Mouse (Mus musculus) stomach, embryonic 14.5 days (tissue): ENCODE measurements around the gene Eef1akmt3. TPM values are rescaled to one million over a fixed set of nuclear protein-coding genes. Genes with fewer than 3 reads are reported as not detected.
A peak's percentile ranks its signal among the peaks of the same experiment; 100 is the strongest.

Experiments used
- ATAC-seq: fragments of 200-750 bp; cut with Nextera tagmentation; 2 replicates; pipeline ENCODE4 v1.8.0; 2017; ENCODE audit warnings: low read depth, moderate TSS enrichment; ENCODE audit not compliant: insufficient number of reproducible peaks, insufficient read depth, low FRiP score
- H3K27ac ChIP-seq: fragments of 300-500 bp; sonication (generic); 2 replicates; pipeline ENCODE4 v1.5.1; 2014; ENCODE audit warnings: mild to moderate bottlenecking, low read length, moderate library complexity, mixed read lengths
- H3K27me3 ChIP-seq: fragments of 300-500 bp; sonication (generic); 2 replicates; pipeline ENCODE4 v1.6.1; 2014; ENCODE audit warnings: low read length, control low read depth, mixed read lengths; ENCODE audit not compliant: control insufficient read depth, insufficient read depth
- H3K36me3 ChIP-seq: fragments of 300-500 bp; sonication (generic); 2 replicates; pipeline ENCODE4 v1.6.1; 2014; ENCODE audit warnings: mild to moderate bottlenecking, control low read depth, low read length, moderate library complexity, mixed read lengths; ENCODE audit not compliant: control insufficient read depth, insufficient read depth
- H3K4me1 ChIP-seq: fragments of 300-500 bp; sonication (generic); 2 replicates; pipeline ENCODE4 v1.6.1; 2014; ENCODE audit warnings: low read length, control low read depth, mixed read lengths; ENCODE audit not compliant: control insufficient read depth, insufficient read depth
- H3K4me2 ChIP-seq: fragments of 300-500 bp; sonication (generic); replicated peaks from 2 replicates; pipeline ENCODE4 v1.6.1; 2014; ENCODE audit warnings: low read depth, low read length, control low read depth
- H3K4me3 ChIP-seq: fragments of 300-500 bp; sonication (generic); 2 replicates; pipeline ENCODE4 v1.5.1; 2014; ENCODE audit warnings: low read depth, low read length, control low read depth
- H3K9ac ChIP-seq: fragments of 300-500 bp; sonication (generic); replicated peaks from 2 replicates; pipeline ENCODE4 v1.6.1; 2014; ENCODE audit warnings: low read depth, mild to moderate bottlenecking, control low read depth, low read length, moderate library complexity, mixed read lengths
- H3K9me3 ChIP-seq: fragments of 300-500 bp; sonication (generic); 2 replicates; pipeline ENCODE4 v1.6.1; 2016; ENCODE audit warnings: low read depth, low read length, control low read depth; ENCODE audit not compliant: control insufficient read depth
- WGBS: fragments of 180-500 bp; shearing (Covaris S2); extraction: QIAGEN DNeasy Blood & Tissue Kit; methylation state at CpG from one replicate; pipeline ENCODE4 v1.1.7; 2014; 5-methylcytosine and 5-hydroxymethylcytosine counted together
- microRNA counts: library from miRNA; unstranded; fragments of <30 nt; microRNA quantifications from one replicate; lab custom pipeline; 2016
- microRNA-seq: library from miRNA; unstranded; fragments of <30 nt; microRNA quantifications from one replicate; pipeline ENCODE4, GENCODE M21; 2016
- polyA plus RNA-seq: library from polyadenylated mRNA; unstranded; fragments of >200 nt; fragmentation: Nextera tagmentation; extraction: Ambion mirVana; gene quantifications from 2 replicates; pipeline ENCODE4 v1.2.1, GENCODE M21; 2014

Eef1akmt3 gene
- polyA plus RNA-seq, 1 experiment from 2014 or later = 1.1 TPM

- Histone ChIP-seq H3K4me1 (peaks cover 83% of the 10 kb centered on the region), H3K27ac (peak overlapping the region; percentile 35; the same call in 1 of the 2 replicates), H3K9ac (no peak overlapping the region), H3K9me3 (no peaks in the 10 kb centered on the region), H3K36me3 (peaks cover 4% of the 10 kb centered on the region; the same call in 1 of the 2 replicates), H3K4me2 (peak overlapping the region; percentile 98; the same call in 1 of the 2 replicates), H3K27me3 (no peaks in the 10 kb centered on the region), H3K4me3 (no peak overlapping the region)
- WGBS = 18% methylated on average over 5 of the region's 5 CpGs
- ATAC-seq = no peak
Observed at GRCm38 (mm10) chr10:126984189-126985004, 56.9 kb downstream of the Eef1akmt3 start.

GRCm38 (mm10) chr10:126983193-126983725 lies 58.1 kb downstream of the Eef1akmt3 start:
- Histone ChIP-seq H3K36me3 (peaks cover 4% of the 10 kb centered on the region; the same call in 1 of the 2 replicates), H3K9me3 (no peaks in the 10 kb centered on the region), H3K4me3 (peak overlapping the region; percentile 98; the same call in 1 of the 2 replicates), H3K9ac (0 out of 2 replicates have a peak overlapping the region, but pooled peaks have one; percentile 21), H3K27ac (peak overlapping the region; percentile 35; the same call in 1 of the 2 replicates), H3K27me3 (no peaks in the 10 kb centered on the region), H3K4me1 (peaks cover 76% of the 10 kb centered on the region), H3K4me2 (peak overlapping the region; percentile 98)
- ATAC-seq = no peak
- 39% methylated on average over 14 of the region's 14 CpGs for WGBS

GRCm38 (mm10) chr10:126981746-126982145 lies 59.6 kb downstream of the Eef1akmt3 start:
- peak overlapping the region; percentile 98 for H3K4me2 ChIP-seq
- ATAC-seq = no peak
- H3K27ac ChIP-seq = no peak overlapping the region; the same call in 1 of the 2 replicates
- H3K4me3 ChIP-seq = peak overlapping the region; percentile 98; the same call in 1 of the 2 replicates
- no peaks in the 10 kb centered on the region; the same call in 1 of the 2 replicates for H3K36me3 ChIP-seq
- H3K27me3 ChIP-seq = no peaks in the 10 kb centered on the region
- 50% methylated on average over 3 of the region's 3 CpGs for WGBS
- H3K9ac ChIP-seq = peak overlapping the region; percentile 31
- peaks cover 69% of the 10 kb centered on the region for H3K4me1 ChIP-seq
- no peaks in the 10 kb centered on the region for H3K9me3 ChIP-seq

MicroRNA genes within 50 kb of the gene (microRNA counts, 519-probe panel; counts per million panel counts)
- microRNA mmu-miR-26a (lab: Ali Mortazavi, UCI) = 3,008 counts per million, percentile 53 among the panel's probes with 10 or more counts
- microRNA mmu-miR-546 (lab: Ali Mortazavi, UCI) = not detected

Small RNA genes lying within 50 kb of the gene (microRNA-seq; reads per million reads assigned to microRNA genes)
- gene Mir26a-2 (61.4 reads per million, percentile 42 among the genes with 10 or more reads in this experiment), gene Mir546 (not detected)

Other genes with a start within 250 kb of the Eef1akmt3 start
- 19.0 and 20.3 TPM in 2 replicates for gene Atp23, start 140.2 kb downstream of the Eef1akmt3 start, polyA plus RNA-seq
- 103 and 107 TPM in 2 replicates for gene Ctdsp2, start 62.8 kb downstream of the Eef1akmt3 start, polyA plus RNA-seq
- gene Avil, start 40.8 kb downstream of the Eef1akmt3 start, polyA plus RNA-seq = 0.29 and 0.58 TPM in 2 replicates
- gene Tsfm, start 10.7 kb downstream of the Eef1akmt3 start, polyA plus RNA-seq = 78.6 and 83.7 TPM in 2 replicates
- gene Mettl1, start 99 bp downstream of the Eef1akmt3 start, polyA plus RNA-seq = 65.5 and 70.6 TPM in 2 replicates
- gene Cyp27b1, start 6.7 kb upstream of the Eef1akmt3 start, polyA plus RNA-seq = 0.13 and 0.18 TPM in 2 replicates
- 2.0 and 2.3 TPM in 2 replicates for gene March9, start 18.7 kb upstream of the Eef1akmt3 start, polyA plus RNA-seq
- gene Cdk4, start 22.0 kb upstream of the Eef1akmt3 start, polyA plus RNA-seq = 1,788 and 1,817 TPM in 2 replicates
- gene Tspan31, start 28.8 kb upstream of the Eef1akmt3 start, polyA plus RNA-seq = 124 and 141 TPM in 2 replicates
- gene Agap2, start 33.8 kb upstream of the Eef1akmt3 start, polyA plus RNA-seq = 0.27 and 0.56 TPM in 2 replicates
- 47.8 and 52.7 TPM in 2 replicates for gene Os9, start 79.6 kb upstream of the Eef1akmt3 start, polyA plus RNA-seq
- 27.7 and 29.4 TPM in 2 replicates for gene B4galnt1, start 123.7 kb upstream of the Eef1akmt3 start, polyA plus RNA-seq
- gene Slc26a10, start 139.1 kb upstream of the Eef1akmt3 start, polyA plus RNA-seq = 0.34 and 0.82 TPM in 2 replicates
- 64.0 and 71.1 TPM in 2 replicates for gene Arhgef25, start 148.6 kb upstream of the Eef1akmt3 start, polyA plus RNA-seq
- gene Dtx3, start 154.2 kb upstream of the Eef1akmt3 start, polyA plus RNA-seq = 123 and 125 TPM in 2 replicates
- 22.7 and 22.9 TPM in 2 replicates for gene Pip4k2c, start 170.1 kb upstream of the Eef1akmt3 start, polyA plus RNA-seq
- gene Kif5a, start 221.8 kb upstream of the Eef1akmt3 start, polyA plus RNA-seq = 7.7 and 7.8 TPM in 2 replicates
- gene Dctn2, start 224.9 kb upstream of the Eef1akmt3 start, polyA plus RNA-seq = 161 and 177 TPM in 2 replicates
- gene Mbd6, start 247.5 kb upstream of the Eef1akmt3 start, polyA plus RNA-seq = 22.2 and 23.2 TPM in 2 replicates